In genomic region chr8:104393767-104394166, GRCm38 (mm10) we compare ENCODE assay signal across 8 mouse cellular contexts. TPM values are rescaled to one million over a fixed set of nuclear protein-coding genes. Genes with fewer than 3 reads are reported as not detected.
DNase-seq lines count a peak whose midpoint lies in the region; ATAC-seq and TF ChIP-seq lines count a peak whose summit lies in the region.

No protein-coding gene starts in this region.

- H3K4me3 ChIP-seq in heart, embryonic 16.5 days (ENCODE audit: low read length), result no peak overlapping the region; the same call in 1 of the 2 replicates
- no peak overlapping the region for H3K4me3 ChIP-seq in heart, adult 2 months
- H3K4me3 ChIP-seq in embryonic facial prominence, embryonic 12.5 days, result peak overlapping the region; percentile 81; the same call in 1 of the 2 replicates
- peak overlapping the region; percentile 91; the same call in 1 of the 2 replicates for H3K4me3 ChIP-seq in limb, embryonic 10.5 days
- no peak overlapping the region for H3K4me3 ChIP-seq in midbrain, embryonic 14.5 days (replicated peaks; ENCODE audit: low read depth, low read length)

- no peak overlapping the region for H3K9ac ChIP-seq in heart, embryonic 16.5 days (ENCODE audit: low read length)
- no peak overlapping the region for H3K9ac ChIP-seq in heart, adult 2 months (ENCODE audit: low read depth, low read length)
- no peak overlapping the region for H3K9ac ChIP-seq in embryonic facial prominence, embryonic 12.5 days
- H3K9ac ChIP-seq in midbrain, embryonic 14.5 days (replicated peaks; ENCODE audit: low read length), result no peak overlapping the region

- peaks cover 7% of the 10 kb centered on the region for H3K79me2 ChIP-seq in heart, adult 2 months (replicated peaks; ENCODE audit: control insufficient read depth, insufficient read depth, low read length)

- ATAC-seq in heart, embryonic 16.5 days (replicated peaks; ENCODE audit: extremely low read depth, insufficient read depth, low FRiP score), result no peak
- ATAC-seq in embryonic facial prominence, embryonic 12.5 days (ENCODE audit: insufficient number of reproducible peaks, insufficient read depth, low FRiP score, low TSS enrichment), result no peak
- ATAC-seq in midbrain, embryonic 14.5 days (ENCODE audit: low FRiP score, low TSS enrichment), result no peak
- no peak for ATAC-seq in frontal cortex, adult (ENCODE audit: low TSS enrichment)

- no peak for TF ChIP-seq POLR2A in heart, adult 2 months (IDR thresholded peaks at IDR 0.05; ENCODE audit: insufficient read depth, low read depth, low read length)

- intact Hi-C loops in heart, adult 2 months (cut with DNase I), result loop anchor here (2.0 kb wide), 2 partner anchors 17 to 49 kb away; no protein-coding TSS in a partner anchor

- no peak for DNase-seq in heart, adult 2 months
- no peak for DNase-seq in limb, embryonic 10.5 days (ENCODE audit: low spot score)
- no peak for DNase-seq in midbrain, embryonic 14.5 days
- DNase-seq in right cerebral cortex, postnatal 25 days, result no peak
- DNase-seq in urinary bladder, postnatal 36 days (ENCODE audit: low spot score in 2 of 2), result no peak

- peaks cover 11% of the 10 kb centered on the region for H3K4me1 ChIP-seq in heart, embryonic 16.5 days (ENCODE audit: control insufficient read depth, insufficient read depth, low read length)
- peaks cover 2% of the 10 kb centered on the region; the same call in 1 of the 2 replicates for H3K4me1 ChIP-seq in heart, adult 2 months (ENCODE audit: control insufficient read depth, insufficient read depth, low read length)
- H3K4me1 ChIP-seq in embryonic facial prominence, embryonic 12.5 days, result peaks cover 14% of the 10 kb centered on the region
- H3K4me1 ChIP-seq in limb, embryonic 10.5 days, result peaks cover 28% of the 10 kb centered on the region
- peaks cover 13% of the 10 kb centered on the region for H3K4me1 ChIP-seq in midbrain, embryonic 14.5 days (ENCODE audit: control insufficient read depth, insufficient read depth, low read length)

- no peak for TF ChIP-seq EP300 in heart, adult 2 months (IDR thresholded peaks at IDR 0.05; ENCODE audit: insufficient read depth, low read depth, low read length)

- no peak for TF ChIP-seq CTCF in heart, adult 2 months (IDR thresholded peaks at IDR 0.05)

- peak overlapping the region; percentile 94 for H3K4me2 ChIP-seq in heart, embryonic 16.5 days (ENCODE audit: low read depth, low read length)
- H3K4me2 ChIP-seq in embryonic facial prominence, embryonic 12.5 days (replicated peaks), result peak overlapping the region; percentile 93
- H3K4me2 ChIP-seq in midbrain, embryonic 14.5 days (ENCODE audit: low read length), result peak overlapping the region; percentile 85

- WGBS in heart, embryonic 16.5 days, result 68% methylated on average over 6 of the region's 6 CpGs
- WGBS in heart, adult 2 months, result 72% methylated on average over 6 of the region's 6 CpGs
- 81% methylated on average over 6 of the region's 6 CpGs for WGBS in embryonic facial prominence, embryonic 12.5 days
- 92% methylated on average over 6 of the region's 6 CpGs for WGBS in limb, embryonic 10.5 days
- 81% methylated on average over 6 of the region's 6 CpGs for WGBS in midbrain, embryonic 14.5 days

- H3K9me3 ChIP-seq in heart, embryonic 16.5 days (replicated peaks; ENCODE audit: control insufficient read depth, low read length), result peaks cover 4% of the 10 kb centered on the region; the same call in 1 of the 2 replicates
- 0 out of 2 replicates have a peak, but pooled peaks cover 4% of the 10 kb centered on the region for H3K9me3 ChIP-seq in embryonic facial prominence, embryonic 12.5 days
- H3K9me3 ChIP-seq in limb, embryonic 10.5 days (replicated peaks), result no peaks in the 10 kb centered on the region
- H3K9me3 ChIP-seq in midbrain, embryonic 14.5 days (ENCODE audit: control insufficient read depth, low read length), result no peaks in the 10 kb centered on the region

- H3K27ac ChIP-seq in heart, embryonic 16.5 days (ENCODE audit: low read length), result no peak overlapping the region
- H3K27ac ChIP-seq in heart, adult 2 months, result no peak overlapping the region
- H3K27ac ChIP-seq in embryonic facial prominence, embryonic 12.5 days, result no peak overlapping the region
- no peak overlapping the region for H3K27ac ChIP-seq in limb, embryonic 10.5 days
- H3K27ac ChIP-seq in midbrain, embryonic 14.5 days (replicated peaks; ENCODE audit: low read depth, low read length), result no peak overlapping the region

- no peaks in the 10 kb centered on the region for H3K36me3 ChIP-seq in heart, embryonic 16.5 days (ENCODE audit: control insufficient read depth, insufficient read depth)
- no peaks in the 10 kb centered on the region for H3K36me3 ChIP-seq in heart, adult 2 months (ENCODE audit: control insufficient read depth, insufficient read depth, low read length)
- H3K36me3 ChIP-seq in embryonic facial prominence, embryonic 12.5 days, result no peaks in the 10 kb centered on the region
- peaks cover 2% of the 10 kb centered on the region; the same call in 1 of the 2 replicates for H3K36me3 ChIP-seq in limb, embryonic 10.5 days
- no peaks in the 10 kb centered on the region for H3K36me3 ChIP-seq in midbrain, embryonic 14.5 days (ENCODE audit: control insufficient read depth, insufficient read depth, low read length)

- H3K27me3 ChIP-seq in heart, embryonic 16.5 days (ENCODE audit: control insufficient read depth, insufficient read depth, low read length), result no peaks in the 10 kb centered on the region
- no peaks in the 10 kb centered on the region for H3K27me3 ChIP-seq in heart, adult 2 months (ENCODE audit: control insufficient read depth, insufficient read depth, low read length)
- no peaks in the 10 kb centered on the region for H3K27me3 ChIP-seq in embryonic facial prominence, embryonic 12.5 days
- H3K27me3 ChIP-seq in limb, embryonic 10.5 days (ENCODE audit: low read depth, poor library complexity, severe bottlenecking), result no peaks in the 10 kb centered on the region
- no peaks in the 10 kb centered on the region for H3K27me3 ChIP-seq in midbrain, embryonic 14.5 days (ENCODE audit: control insufficient read depth, insufficient read depth, low read length)

RNA-seq across cellular contexts. Expression of gene Cmtm4, which starts 1.8 kb away (rescaled TPM):
- polyA plus RNA-seq in heart, embryonic 16.5 days (2015; fragmentation: Nextera tagmentation; extraction: Ambion mirVana), result 1.3 and 1.7 TPM in 2 replicates
- 10 to 100 TPM; 10.0 to 11.4 TPM for total RNA-seq in heart, adult 2 months (2021)
- 7.3 and 13.4 TPM in 2 replicates for polyA plus RNA-seq in heart, adult 2 months (2012; rRNA removed)
- 3.0 and 3.3 TPM in 2 replicates for polyA plus RNA-seq in embryonic facial prominence, embryonic 12.5 days (2016; fragmentation: Nextera tagmentation; extraction: Ambion mirVana)
- polyA plus RNA-seq in limb, embryonic 10.5 days (2016; fragmentation: Nextera tagmentation; extraction: Ambion mirVana), result 1.8 and 2.3 TPM in 2 replicates
- polyA plus RNA-seq in midbrain, embryonic 14.5 days (2014; fragmentation: Nextera tagmentation; extraction: Ambion mirVana), result 3.6 and 5.1 TPM in 2 replicates

RNA-seq across cellular contexts. Expression of gene Dync1li2, which starts 49.1 kb away (rescaled TPM):
- polyA plus RNA-seq in heart, embryonic 16.5 days (2015; fragmentation: Nextera tagmentation; extraction: Ambion mirVana), result 54.2 and 55.9 TPM in 2 replicates
- total RNA-seq in heart, adult 2 months (2021), result 100 to 1,000 TPM in 1 of 2 experiments, 10 to 100 TPM in 1; 86.8 to 107 TPM
- 20.2 and 38.5 TPM in 2 replicates for polyA plus RNA-seq in heart, adult 2 months (2012; rRNA removed)
- polyA plus RNA-seq in embryonic facial prominence, embryonic 12.5 days (2016; fragmentation: Nextera tagmentation; extraction: Ambion mirVana), result 87.3 and 89.1 TPM in 2 replicates
- polyA plus RNA-seq in limb, embryonic 10.5 days (2016; fragmentation: Nextera tagmentation; extraction: Ambion mirVana), result 58.6 and 69.9 TPM in 2 replicates
- 69.1 and 103 TPM in 2 replicates for polyA plus RNA-seq in midbrain, embryonic 14.5 days (2014; fragmentation: Nextera tagmentation; extraction: Ambion mirVana)

RNA-seq across cellular contexts. Expression of gene Cmtm3, which starts 54.6 kb away (rescaled TPM):
- 81.8 and 83.9 TPM in 2 replicates for polyA plus RNA-seq in heart, embryonic 16.5 days (2015; fragmentation: Nextera tagmentation; extraction: Ambion mirVana)
- total RNA-seq in heart, adult 2 months (2021), result 10 to 100 TPM; 10.5 to 16.4 TPM
- 39.1 and 44.1 TPM in 2 replicates for polyA plus RNA-seq in heart, adult 2 months (2012; rRNA removed)
- 168 and 173 TPM in 2 replicates for polyA plus RNA-seq in embryonic facial prominence, embryonic 12.5 days (2016; fragmentation: Nextera tagmentation; extraction: Ambion mirVana)
- polyA plus RNA-seq in limb, embryonic 10.5 days (2016; fragmentation: Nextera tagmentation; extraction: Ambion mirVana), result 63.2 and 65.4 TPM in 2 replicates
- 28.6 and 36.9 TPM in 2 replicates for polyA plus RNA-seq in midbrain, embryonic 14.5 days (2014; fragmentation: Nextera tagmentation; extraction: Ambion mirVana)

Comparison
In these comparisons a context has a peak if more than half of its experiments do, and no peak if none do; other contexts are left out.
1. H3K4me3 ChIP-seq: peak in embryonic facial prominence, embryonic 12.5 days (single experiment) and limb, embryonic 10.5 days (single experiment); none in heart, embryonic 16.5 days (single experiment), heart, adult 2 months (single experiment) and midbrain, embryonic 14.5 days (single experiment).
2. Peak in every context shown above with its lines, with median percentiles within 50 percentile points of each other: H3K4me2 ChIP-seq.